Mouse (Mus musculus) forebrain, embryonic 13.5 days (tissue): ENCODE results near the gene Nr1h2. TPM values are rescaled to one million over a fixed set of nuclear protein-coding genes. Genes with fewer than 3 reads are reported as not detected.

Source experiments
- ATAC-seq: fragments of 200-750 bp; cut with Nextera tagmentation; 2 replicates; pipeline ENCODE4 v1.8.0; 2017
- H3K27ac ChIP-seq: fragments of 300-500 bp; sonication (generic); 2 replicates; pipeline ENCODE4 v1.5.1; 2015; ENCODE audit warnings: inconsistent platforms, mild to moderate bottlenecking, moderate library complexity
- H3K27me3 ChIP-seq: fragments of 300-500 bp; sonication (generic); 2 replicates; pipeline ENCODE4 v1.6.1; 2015; ENCODE audit warnings: mild to moderate bottlenecking, inconsistent platforms
- H3K36me3 ChIP-seq: fragments of 300-500 bp; sonication (generic); 2 replicates; pipeline ENCODE4 v1.6.1; 2015; ENCODE audit warnings: mild to moderate bottlenecking, inconsistent platforms; ENCODE audit not compliant: poor library complexity, severe bottlenecking
- H3K4me1 ChIP-seq: fragments of 300-500 bp; sonication (generic); 2 replicates; pipeline ENCODE4 v1.6.1; 2015; ENCODE audit warnings: inconsistent platforms
- H3K4me2 ChIP-seq: fragments of 300-500 bp; sonication (generic); 2 replicates; pipeline ENCODE4 v1.6.1; 2015; ENCODE audit warnings: inconsistent platforms, mild to moderate bottlenecking, moderate library complexity
- H3K4me3 ChIP-seq: fragments of 300-500 bp; sonication (generic); 2 replicates; pipeline ENCODE4 v1.5.1; 2015; ENCODE audit warnings: mild to moderate bottlenecking, inconsistent platforms
- H3K9ac ChIP-seq: fragments of 300-500 bp; sonication (generic); 2 replicates; pipeline ENCODE4 v1.6.1; 2015; ENCODE audit warnings: mild to moderate bottlenecking, inconsistent platforms
- H3K9me3 ChIP-seq: fragments of 300-500 bp; sonication (generic); replicated peaks from 2 replicates; pipeline ENCODE4 v1.6.1; 2016; ENCODE audit warnings: inconsistent platforms
- WGBS: fragments of 180-500 bp; shearing (Covaris S2); methylation state at CpG from one replicate; pipeline ENCODE4 v1.1.7; 2015; 5-methylcytosine and 5-hydroxymethylcytosine counted together
- microRNA-seq: library from miRNA; unstranded; fragments of <30 nt; microRNA quantifications from one replicate; pipeline ENCODE4, GENCODE M21; 2016
- polyA plus RNA-seq: library from polyadenylated mRNA; unstranded; fragments of >200 nt; fragmentation: Nextera tagmentation; extraction: Ambion mirVana; gene quantifications from 2 replicates; pipeline ENCODE4 v1.2.1, GENCODE M21; 2015

Nr1h2 gene
- polyA plus RNA-seq, 1 experiment from 2014 or later, result 76.0 TPM

DNA sequence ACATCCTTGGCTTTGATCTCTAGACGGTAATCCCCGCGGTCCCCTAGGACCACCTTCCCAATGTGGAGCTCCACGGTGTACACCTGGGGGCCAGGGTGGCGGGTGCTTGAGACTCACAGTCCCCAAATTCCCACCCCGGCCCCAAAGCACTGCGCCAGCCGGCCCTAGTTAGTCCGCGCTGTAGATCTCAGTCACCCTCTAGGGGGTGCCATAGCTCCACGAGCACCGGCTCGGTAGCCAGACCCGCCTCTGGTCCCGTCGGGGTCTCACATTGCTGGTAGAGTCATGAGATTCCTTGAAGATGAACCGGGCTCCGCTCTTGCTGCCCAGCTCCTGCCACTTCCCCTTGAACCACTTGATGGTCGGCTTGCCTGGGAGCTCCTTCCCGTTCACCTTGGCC, 32.0 kb downstream of the Nr1h2 start:
- Histone ChIP-seq H3K36me3 (no peaks in the 10 kb centered on the region), H3K4me2 (peak overlapping the region; percentile 47), H3K27me3 (peaks cover 55% of the 10 kb centered on the region), H3K27ac (no peak overlapping the region), H3K9me3 (no peaks in the 10 kb centered on the region), H3K4me3 (peak overlapping the region; percentile 17; the same call in 1 of the 2 replicates), H3K9ac (no peak overlapping the region), H3K4me1 (peaks cover 15% of the 10 kb centered on the region)
- 3% methylated on average over 18 of the region's 20 CpGs for WGBS
- ATAC-seq, result peak; percentile 81; the same call in 1 of the 2 replicates

DNA sequence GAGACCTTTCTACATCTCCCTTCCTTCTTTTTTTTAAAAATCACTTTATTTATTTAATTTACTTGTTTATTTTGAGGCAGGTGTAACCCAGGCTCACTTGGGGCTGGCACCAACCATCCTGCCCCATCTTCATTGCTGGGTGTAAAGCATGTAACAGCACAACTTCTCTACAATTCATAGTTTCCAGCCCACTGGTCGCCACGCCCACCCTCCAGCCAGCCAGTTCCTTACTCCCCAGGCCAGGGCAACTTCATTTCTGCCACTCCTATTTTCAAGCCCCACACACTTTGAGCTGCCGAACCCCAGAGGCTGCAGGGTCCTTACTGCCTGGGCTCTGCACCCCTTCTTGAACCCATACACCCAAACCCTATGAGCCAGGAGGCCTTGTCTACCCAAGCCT, 32.8 kb downstream of the Nr1h2 start:
- Histone ChIP-seq H3K36me3 (no peaks in the 10 kb centered on the region), H3K4me2 (no peak overlapping the region), H3K27me3 (peaks cover 54% of the 10 kb centered on the region), H3K4me1 (peaks cover 15% of the 10 kb centered on the region), H3K27ac (no peak overlapping the region), H3K9me3 (no peaks in the 10 kb centered on the region), H3K4me3 (no peak overlapping the region), H3K9ac (no peak overlapping the region)
- 69% methylated on average over 3 of the region's 3 CpGs for WGBS
- no peak for ATAC-seq

DNA sequence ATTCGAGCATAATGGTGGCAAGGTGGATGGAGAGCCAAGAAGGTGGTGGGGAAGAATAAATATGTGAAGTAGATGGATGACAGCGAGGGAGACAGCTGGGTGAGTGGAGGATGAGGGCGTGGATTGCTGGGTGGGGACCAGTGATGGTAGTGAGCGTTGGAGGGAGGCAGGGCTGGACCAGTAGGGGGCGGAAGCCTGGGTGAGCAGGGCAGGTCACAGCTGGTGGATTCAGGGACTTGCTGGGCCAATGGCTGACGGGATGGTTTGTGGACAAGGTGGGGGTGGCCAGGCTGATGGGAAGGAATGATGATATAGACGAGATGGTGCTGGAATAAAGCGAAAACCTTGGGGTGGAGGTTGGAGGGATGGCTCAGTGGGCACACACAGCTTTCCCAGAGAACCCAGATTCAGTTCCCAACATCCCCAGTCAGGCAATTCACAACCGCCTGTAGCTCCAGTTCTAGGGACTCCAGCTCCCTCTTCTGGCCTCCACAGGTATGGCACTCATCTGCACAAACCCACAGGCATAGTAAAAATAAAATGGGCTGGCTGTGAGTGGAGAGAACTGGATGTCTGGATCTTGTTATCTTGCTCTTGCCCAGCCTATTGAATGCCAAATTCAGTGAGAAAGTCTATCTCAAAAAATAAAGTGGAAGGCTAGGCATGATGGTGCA, 34.4 kb downstream of the Nr1h2 start:
- no peak for ATAC-seq
- 75% methylated on average over 9 of the region's 9 CpGs for WGBS
- no peak overlapping the region for H3K9ac ChIP-seq
- no peaks in the 10 kb centered on the region for H3K9me3 ChIP-seq
- no peaks in the 10 kb centered on the region for H3K36me3 ChIP-seq
- no peak overlapping the region for H3K4me3 ChIP-seq
- peaks cover 43% of the 10 kb centered on the region for H3K27me3 ChIP-seq
- H3K27ac ChIP-seq, result no peak overlapping the region
- H3K4me2 ChIP-seq, result no peak overlapping the region
- peaks cover 4% of the 10 kb centered on the region for H3K4me1 ChIP-seq

DNA sequence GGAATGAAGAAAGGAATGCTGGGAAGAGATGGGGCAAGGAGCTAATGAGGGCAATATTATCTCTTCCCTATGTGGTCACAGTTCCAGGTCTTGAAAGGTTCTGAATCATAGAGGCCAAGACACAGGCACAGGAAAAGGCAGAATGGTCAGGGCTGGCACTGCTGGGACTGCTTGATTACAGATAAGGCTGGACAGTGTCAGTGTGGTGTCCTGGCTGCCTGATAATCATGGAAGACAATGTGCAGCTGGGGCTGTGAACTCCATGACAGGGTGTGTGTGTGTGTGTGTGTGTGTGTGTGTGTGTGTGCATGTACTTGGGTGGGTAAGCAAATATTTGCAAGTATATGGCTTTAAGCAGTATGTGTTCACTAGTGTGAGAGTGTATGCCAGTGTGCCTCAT, 46.3 kb downstream of the Nr1h2 start:
- H3K27ac ChIP-seq, result no peak overlapping the region
- peaks cover 21% of the 10 kb centered on the region; the same call in 1 of the 2 replicates for H3K27me3 ChIP-seq
- H3K4me1 ChIP-seq, result no peaks in the 10 kb centered on the region
- no peak overlapping the region for H3K9ac ChIP-seq
- no peaks in the 10 kb centered on the region for H3K36me3 ChIP-seq
- H3K4me2 ChIP-seq, result no peak overlapping the region
- no peak for ATAC-seq
- 0 out of 2 replicates have a peak, but pooled peaks cover under 1% of the 10 kb centered on the region for H3K9me3 ChIP-seq
- H3K4me3 ChIP-seq, result no peak overlapping the region

DNA sequence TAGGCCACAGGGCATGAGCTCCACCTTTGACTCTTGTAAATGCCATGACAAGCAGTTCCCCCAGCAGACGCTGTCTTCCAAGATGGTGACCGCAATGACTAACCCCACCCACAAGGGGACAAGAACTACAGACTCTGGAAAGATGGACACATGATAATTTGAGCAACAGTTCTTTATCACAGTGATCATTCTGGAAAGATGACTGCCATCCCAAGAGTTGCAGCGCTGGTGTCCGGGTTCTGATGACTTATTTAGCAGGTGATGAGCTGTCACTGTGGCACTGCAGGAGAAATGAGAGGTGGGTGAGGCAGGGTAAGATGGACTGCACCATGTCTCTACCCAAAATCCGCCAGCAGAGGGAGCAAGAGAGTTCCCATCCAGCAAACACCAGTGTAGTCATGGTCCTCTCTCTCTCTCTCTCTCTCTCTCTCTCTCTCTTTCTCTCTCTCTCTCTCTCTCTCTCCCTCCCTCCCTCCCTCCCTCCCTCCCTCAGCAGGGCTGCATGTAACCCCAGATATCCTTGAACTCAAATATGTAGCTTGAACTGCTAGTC, 52.1 kb downstream of the Nr1h2 start:
- Histone ChIP-seq H3K4me3 (no peak overlapping the region), H3K9me3 (no peaks in the 10 kb centered on the region), H3K27ac (no peak overlapping the region), H3K27me3 (no peaks in the 10 kb centered on the region), H3K4me2 (no peak overlapping the region), H3K36me3 (no peaks in the 10 kb centered on the region), H3K9ac (0 out of 2 replicates have a peak overlapping the region, but pooled peaks have one; percentile 1), H3K4me1 (peaks cover 11% of the 10 kb centered on the region)
- ATAC-seq, result peak; percentile 60; the same call in 1 of the 2 replicates
- WGBS, result 39% methylated on average over 5 of the region's 5 CpGs

DNA sequence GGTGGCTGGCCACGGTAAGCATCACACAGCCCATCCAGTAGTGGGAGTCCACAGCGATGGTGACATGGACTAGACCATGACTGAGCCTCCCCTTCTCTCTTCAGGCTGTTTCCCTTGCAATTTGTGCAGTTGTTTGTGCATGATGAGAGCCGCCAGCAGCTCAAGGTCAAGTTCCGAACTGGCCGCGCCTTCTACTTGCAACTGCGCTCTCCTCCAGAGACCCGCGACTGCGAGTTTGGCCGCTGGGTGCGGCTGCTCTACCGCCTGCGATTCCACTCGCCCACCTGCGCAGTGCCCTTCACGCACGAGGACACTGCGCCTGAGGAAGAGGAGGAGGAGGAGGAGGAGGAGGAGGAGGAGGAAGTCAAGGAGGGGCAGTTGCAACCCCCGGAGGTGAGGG, 53.7 kb downstream of the Nr1h2 start:
- H3K4me2 ChIP-seq, result no peak overlapping the region
- no peaks in the 10 kb centered on the region for H3K27me3 ChIP-seq
- H3K9me3 ChIP-seq, result no peaks in the 10 kb centered on the region
- peaks cover 19% of the 10 kb centered on the region for H3K4me1 ChIP-seq
- H3K4me3 ChIP-seq, result no peak overlapping the region
- no peak for ATAC-seq
- WGBS, result 62% methylated on average over 20 of the region's 20 CpGs
- no peak overlapping the region for H3K27ac ChIP-seq
- H3K36me3 ChIP-seq, result no peaks in the 10 kb centered on the region
- no peak overlapping the region for H3K9ac ChIP-seq

Small RNAs within 50 kb of the gene (microRNA-seq; reads per million reads assigned to microRNA genes)
- gene Mir7053, result not detected

Other genes with a start within 250 kb of the Nr1h2 start
- gene Clec11a, start 247.0 kb downstream of the Nr1h2 start, polyA plus RNA-seq, result 3.0 and 3.4 TPM in 2 replicates
- 13.2 and 15.1 TPM in 2 replicates for gene Shank1, start 243.7 kb downstream of the Nr1h2 start, polyA plus RNA-seq
- 10.1 and 10.6 TPM in 2 replicates for gene Syt3, start 169.8 kb downstream of the Nr1h2 start, polyA plus RNA-seq
- gene 1700008O03Rik, start 168.1 kb downstream of the Nr1h2 start, polyA plus RNA-seq, result 0.59 and 1.1 TPM in 2 replicates
- gene Lrrc4b, start 124.9 kb downstream of the Nr1h2 start, polyA plus RNA-seq, result 11.6 and 12.6 TPM in 2 replicates
- 3.8 and 4.0 TPM in 2 replicates for gene Aspdh, start 88.6 kb downstream of the Nr1h2 start, polyA plus RNA-seq
- 49.0 and 56.1 TPM in 2 replicates for gene Josd2, start 86.0 kb downstream of the Nr1h2 start, polyA plus RNA-seq
- 101 and 106 TPM in 2 replicates for gene Emc10, start 57.4 kb downstream of the Nr1h2 start, polyA plus RNA-seq
- 30.1 and 35.0 TPM in 2 replicates for gene Fam71e1, start 57.4 kb downstream of the Nr1h2 start, polyA plus RNA-seq
- gene Mybpc2, start 29.3 kb downstream of the Nr1h2 start, polyA plus RNA-seq, result 0.13 and 0.14 TPM in 2 replicates
- gene Spib, start 21.9 kb downstream of the Nr1h2 start, polyA plus RNA-seq, result not detected in 2 replicates
- 77.8 and 89.7 TPM in 2 replicates for gene Pold1, start 5.1 kb downstream of the Nr1h2 start, polyA plus RNA-seq
- 0.53 and 0.57 TPM in 2 replicates for gene Napsa, start 18.4 kb upstream of the Nr1h2 start, polyA plus RNA-seq
- gene Kcnc3, start 36.7 kb upstream of the Nr1h2 start, polyA plus RNA-seq, result 2.1 and 2.4 TPM in 2 replicates
- gene Myh14, start 116.9 kb upstream of the Nr1h2 start, polyA plus RNA-seq, result 0.49 and 0.84 TPM in 2 replicates
- not detected in 2 replicates for gene Izumo2, start 154.8 kb upstream of the Nr1h2 start, polyA plus RNA-seq
- 38.7 and 39.0 TPM in 2 replicates for gene Vrk3, start 194.5 kb upstream of the Nr1h2 start, polyA plus RNA-seq
- gene Zfp473, start 197.1 kb upstream of the Nr1h2 start, polyA plus RNA-seq, result 1.4 and 1.6 TPM in 2 replicates